Mouse (Mus musculus) MEL (cell line): ENCODE data around the gene Med14.

ENCODE experiments used
- CTCF ChIP-seq, 3 experiments: IDR thresholded peaks in 2 of 3; conservative IDR thresholded peaks in 1 of 3; 2 replicates each; pipeline ENCODE4 v1.5.1; 2011 to 2012; ENCODE audit warnings: low read length in 3 of 3, low read depth in 2 of 3, mild to moderate bottlenecking in 2 of 3, improper control_type of control experiment in 1 of 3, inconsistent platforms in 1 of 3, mixed read lengths in 1 of 3, moderate library complexity in 1 of 3; ENCODE audit not compliant: control insufficient read depth in 1 of 3, insufficient read depth in 1 of 3, poor library complexity in 1 of 3, severe bottlenecking in 1 of 3
- MEF2A ChIP-seq: IDR thresholded peaks from 2 replicates; pipeline ENCODE4 v1.6.1; 2014; ENCODE audit warnings: low read depth, mild to moderate bottlenecking, inconsistent platforms, low read length, improper control_type of control experiment; ENCODE audit not compliant: poor library complexity, insufficient replicate concordance, severe bottlenecking; ENCODE audit errors: extremely low read depth
- POLR2A ChIP-seq, 2 experiments: IDR thresholded peaks; 2 replicates each; pipeline ENCODE4 v1.6.1; 2011 to 2012; ENCODE audit warnings: low read length in 2 of 2, mild to moderate bottlenecking in 2 of 2, control low read depth in 1 of 2, improper control_type of control experiment in 1 of 2, low read depth in 1 of 2, moderate library complexity in 1 of 2; ENCODE audit not compliant: control insufficient read depth in 1 of 2, insufficient read depth in 1 of 2, poor library complexity in 1 of 2

DNA sequence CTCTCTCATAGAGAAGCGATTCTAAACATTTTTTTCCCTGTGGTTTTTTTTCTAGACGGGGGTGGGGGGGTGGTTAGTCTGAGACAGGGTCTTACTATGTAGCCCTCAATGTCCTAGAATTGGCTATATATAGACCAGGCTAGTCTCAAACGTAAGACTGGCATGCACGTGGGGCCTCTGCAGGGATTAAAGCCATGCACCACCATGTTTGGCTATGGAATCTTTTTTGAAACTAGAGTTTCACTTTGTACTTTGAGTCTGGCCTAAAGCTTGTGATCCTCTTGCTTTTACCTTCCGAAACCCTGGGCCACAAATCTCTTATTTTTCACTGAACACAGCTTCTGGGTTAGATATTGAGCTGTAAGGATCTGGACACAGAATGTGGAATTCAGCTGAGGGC, 2.2 kb downstream of the Med14 start:
- no peak for TF ChIP-seq CTCF (IDR thresholded peaks at IDR 0.05 in 2 of 3, conservative IDR thresholded peaks at IDR 0.05 in 1 of 3; ENCODE audit: control insufficient read depth in 1 of 3, insufficient read depth in 1 of 3, low read depth in 2 of 3, low read length in 3 of 3, poor library complexity in 1 of 3, severe bottlenecking in 1 of 3)
- no peak for TF ChIP-seq MEF2A
- no peak for TF ChIP-seq POLR2A (IDR thresholded peaks at IDR 0.05; ENCODE audit: control insufficient read depth in 1 of 2, insufficient read depth in 1 of 2, low read depth in 1 of 2, low read length in 2 of 2, poor library complexity in 1 of 2)
